Mouse (Mus musculus) forebrain, embryonic 15.5 days (tissue): ENCODE data around the gene Lrrn4cl. TPM values are rescaled to one million over a fixed set of nuclear protein-coding genes. Genes with fewer than 3 reads are reported as not detected.

Experiments used
- ATAC-seq: fragments of 200-750 bp; cut with Nextera tagmentation; replicated peaks from 2 replicates; pipeline ENCODE4 v1.8.0; 2017; ENCODE audit warnings: mild to moderate bottlenecking, moderate TSS enrichment, moderate library complexity
- H3K27ac ChIP-seq: fragments of 300-500 bp; sonication (generic); replicated peaks from 2 replicates; pipeline ENCODE4 v1.5.1; 2015; ENCODE audit warnings: mild to moderate bottlenecking, inconsistent platforms
- H3K27me3 ChIP-seq: fragments of 300-500 bp; sonication (generic); 2 replicates; pipeline ENCODE4 v1.6.1; 2015; ENCODE audit warnings: inconsistent platforms
- H3K36me3 ChIP-seq: fragments of 300-500 bp; sonication (generic); 2 replicates; pipeline ENCODE4 v1.6.1; 2015; ENCODE audit warnings: mild to moderate bottlenecking, inconsistent platforms
- H3K4me1 ChIP-seq: fragments of 300-500 bp; sonication (generic); 2 replicates; pipeline ENCODE4 v1.6.1; 2015; ENCODE audit warnings: inconsistent platforms
- H3K4me2 ChIP-seq: fragments of 300-500 bp; sonication (generic); replicated peaks from 2 replicates; pipeline ENCODE4 v1.6.1; 2015; ENCODE audit warnings: mild to moderate bottlenecking, inconsistent platforms
- H3K4me3 ChIP-seq: fragments of 300-500 bp; sonication (generic); 2 replicates; pipeline ENCODE4 v1.5.1; 2015; ENCODE audit warnings: mild to moderate bottlenecking, inconsistent platforms
- H3K9ac ChIP-seq: fragments of 300-500 bp; sonication (generic); replicated peaks from 2 replicates; pipeline ENCODE4 v1.6.1; 2015; ENCODE audit warnings: mild to moderate bottlenecking, inconsistent platforms
- H3K9me3 ChIP-seq: fragments of 300-500 bp; sonication (generic); 2 replicates; pipeline ENCODE4 v1.6.1; 2016; ENCODE audit warnings: inconsistent platforms
- WGBS: fragments of 180-500 bp; shearing (Covaris S2); methylation state at CpG from one replicate; pipeline ENCODE4 v1.1.7; 2015; ENCODE audit warnings: mixed read lengths; 5-methylcytosine and 5-hydroxymethylcytosine counted together
- polyA plus RNA-seq: library from polyadenylated mRNA; unstranded; fragments of >200 nt; fragmentation: Nextera tagmentation; extraction: Ambion mirVana; gene quantifications from 2 replicates; pipeline ENCODE4 v1.2.1, GENCODE M21; 2015

The Lrrn4cl gene
- polyA plus RNA-seq, 1 experiment from 2014 or later: 0.53 TPM

DNA sequence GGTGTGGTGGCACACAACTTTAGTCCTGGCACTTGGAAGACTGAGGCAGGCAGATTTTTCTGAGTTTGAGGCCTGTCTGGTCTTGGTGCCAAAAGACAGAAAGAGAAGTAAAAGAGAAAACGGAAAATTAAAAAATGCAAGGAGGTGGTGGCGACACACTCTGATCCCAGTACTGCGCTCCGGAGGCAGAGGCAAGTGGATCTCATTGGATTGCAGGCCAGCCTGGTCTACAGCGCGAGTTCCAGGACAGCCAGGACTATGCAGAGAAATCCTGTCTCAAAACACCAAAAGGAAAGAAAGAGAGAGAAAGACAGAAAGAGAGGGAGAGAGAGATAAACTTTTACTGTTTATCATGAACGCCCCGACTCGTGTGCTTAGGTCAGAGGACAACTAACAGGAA is 20.3 kb downstream of the Lrrn4cl start:
- peak overlapping the region; percentile 91 for H3K4me2 ChIP-seq
- peak overlapping the region; percentile 70 for H3K4me3 ChIP-seq
- peaks cover 18% of the 10 kb centered on the region for H3K4me1 ChIP-seq
- peak; percentile 53 for ATAC-seq
- H3K27ac ChIP-seq: peak overlapping the region; percentile 61
- H3K9ac ChIP-seq: peak overlapping the region; percentile 86
- 57% methylated on average over 9 of the region's 9 CpGs for WGBS
- peaks cover 27% of the 10 kb centered on the region for H3K36me3 ChIP-seq
- H3K27me3 ChIP-seq: no peaks in the 10 kb centered on the region
- no peaks in the 10 kb centered on the region for H3K9me3 ChIP-seq

DNA sequence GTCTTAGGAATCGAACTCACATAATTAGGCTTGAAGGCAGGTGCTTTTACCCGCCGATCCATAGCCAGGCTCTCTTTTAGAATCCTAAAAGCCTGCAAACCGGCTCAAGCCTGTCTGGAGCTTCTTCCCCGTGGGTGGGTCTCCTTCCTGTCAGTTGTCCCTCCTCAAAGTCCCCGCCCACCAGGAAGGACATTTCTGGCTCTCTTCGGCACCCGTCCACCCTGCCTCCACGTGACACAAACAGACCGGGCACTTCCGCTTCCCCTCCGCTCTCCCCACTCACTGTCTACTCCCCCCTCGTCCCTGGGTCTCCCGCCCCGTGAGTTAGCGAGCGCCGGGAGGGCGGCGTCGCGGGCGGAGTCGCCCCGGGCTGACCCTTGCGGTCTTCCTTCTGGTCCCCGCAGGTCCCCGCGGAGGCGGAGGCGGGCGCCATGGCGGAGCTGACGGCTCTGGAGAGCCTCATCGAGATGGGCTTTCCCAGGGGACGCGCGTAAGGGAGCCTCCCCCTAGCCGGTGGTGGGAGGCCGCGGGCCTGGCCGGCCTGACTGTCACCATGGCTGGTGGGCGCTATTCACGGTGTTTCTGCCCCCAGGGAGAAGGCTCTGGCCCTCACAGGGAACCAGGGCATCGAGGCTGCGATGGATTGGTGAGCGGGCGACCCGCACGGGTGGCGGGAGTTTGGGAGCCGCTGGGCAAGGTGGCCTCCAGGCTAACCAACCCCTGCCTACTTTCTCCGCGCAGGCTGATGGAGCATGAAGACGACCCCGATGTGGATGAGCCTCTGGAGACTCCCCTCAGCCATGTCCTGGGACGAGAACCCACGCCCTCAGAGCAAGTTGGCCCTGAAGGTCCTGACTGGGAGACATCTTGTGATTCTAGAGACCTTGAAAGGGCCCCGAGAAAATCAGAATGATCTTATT is 21.0 kb downstream of the Lrrn4cl start, which contains the start of gene Ubxn1:
Ubxn1 (plus strand) TSS at position 230 of the 920 bp plus-strand sequence.
- 1% methylated on average over 59 of the region's 59 CpGs for WGBS
- ATAC-seq: peak; percentile 97
- Histone ChIP-seq H3K9me3 (no peaks in the 10 kb centered on the region), H3K9ac (peak within 1 kb of the TSS; percentile 86), H3K4me1 (peaks cover 18% of the 10 kb centered on the region), H3K4me3 (peak within 1 kb of the TSS; percentile 70), H3K27ac (peak within 1 kb of the TSS; percentile 66), H3K4me2 (peak within 1 kb of the TSS; percentile 91), H3K36me3 (peaks cover 32% of the 10 kb centered on the region), H3K27me3 (no peaks in the 10 kb centered on the region)

DNA sequence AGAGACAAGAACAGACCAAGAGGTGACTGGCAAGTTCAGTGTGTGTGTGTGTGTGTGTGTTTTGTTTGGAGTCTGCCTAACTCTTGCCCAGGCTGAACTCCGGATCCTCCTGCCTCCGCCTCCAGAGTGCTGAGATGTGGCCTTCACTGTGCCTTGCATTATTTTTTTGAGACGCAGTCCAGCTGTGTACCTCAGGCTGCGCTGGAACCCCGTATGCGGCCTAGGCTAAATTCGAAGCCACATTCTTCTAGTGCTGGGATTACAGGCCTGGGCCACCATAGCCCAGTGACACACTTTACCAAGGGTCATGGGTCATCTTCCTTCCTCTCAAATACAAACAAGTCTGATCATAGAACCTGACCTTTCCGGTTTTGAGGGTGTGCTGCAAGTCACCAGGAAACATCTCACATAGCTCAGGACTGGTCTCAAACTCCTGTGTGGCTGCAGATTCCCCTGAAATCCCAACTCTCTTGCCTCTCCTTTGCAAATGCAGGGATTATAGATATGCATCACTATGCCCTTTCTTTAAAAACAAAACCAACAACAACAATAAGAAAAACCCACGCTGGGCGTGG is 21.8 kb downstream of the Lrrn4cl start:
- H3K4me2 ChIP-seq: peak overlapping the region; percentile 91
- WGBS: 82% methylated on average over 10 of the region's 10 CpGs
- H3K36me3 ChIP-seq: peaks cover 38% of the 10 kb centered on the region
- H3K4me1 ChIP-seq: peaks cover 18% of the 10 kb centered on the region
- no peak overlapping the region for H3K27ac ChIP-seq
- H3K9ac ChIP-seq: peak overlapping the region; percentile 86
- H3K9me3 ChIP-seq: no peaks in the 10 kb centered on the region
- ATAC-seq: no peak
- peak overlapping the region; percentile 70 for H3K4me3 ChIP-seq
- H3K27me3 ChIP-seq: no peaks in the 10 kb centered on the region

DNA sequence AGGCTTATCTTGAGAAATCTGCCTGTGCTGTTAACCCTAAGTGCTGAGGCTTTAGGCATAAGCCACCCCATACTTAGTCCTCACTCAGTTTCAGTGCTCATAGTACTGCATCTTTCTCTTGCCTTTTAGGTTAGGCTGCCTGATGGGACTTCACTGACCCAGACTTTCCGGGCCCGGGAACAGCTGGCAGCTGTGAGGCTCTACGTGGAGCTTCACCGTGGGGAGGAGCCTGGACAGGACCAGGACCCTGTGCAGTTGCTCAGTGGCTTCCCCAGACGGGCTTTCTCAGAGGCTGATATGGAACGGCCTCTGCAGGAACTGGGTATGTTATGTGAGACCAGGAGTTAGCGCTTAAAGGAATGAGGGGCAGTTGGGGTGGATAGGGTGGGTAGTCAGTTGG is 24.5 kb downstream of the Lrrn4cl start:
- peaks cover 39% of the 10 kb centered on the region for H3K36me3 ChIP-seq
- H3K4me2 ChIP-seq: no peak overlapping the region
- H3K27me3 ChIP-seq: no peaks in the 10 kb centered on the region
- H3K9ac ChIP-seq: no peak overlapping the region
- H3K27ac ChIP-seq: no peak overlapping the region
- WGBS: 97% methylated on average over 7 of the region's 7 CpGs
- no peak overlapping the region for H3K4me3 ChIP-seq
- peaks cover 26% of the 10 kb centered on the region for H3K4me1 ChIP-seq
- no peak for ATAC-seq
- H3K9me3 ChIP-seq: no peaks in the 10 kb centered on the region

DNA sequence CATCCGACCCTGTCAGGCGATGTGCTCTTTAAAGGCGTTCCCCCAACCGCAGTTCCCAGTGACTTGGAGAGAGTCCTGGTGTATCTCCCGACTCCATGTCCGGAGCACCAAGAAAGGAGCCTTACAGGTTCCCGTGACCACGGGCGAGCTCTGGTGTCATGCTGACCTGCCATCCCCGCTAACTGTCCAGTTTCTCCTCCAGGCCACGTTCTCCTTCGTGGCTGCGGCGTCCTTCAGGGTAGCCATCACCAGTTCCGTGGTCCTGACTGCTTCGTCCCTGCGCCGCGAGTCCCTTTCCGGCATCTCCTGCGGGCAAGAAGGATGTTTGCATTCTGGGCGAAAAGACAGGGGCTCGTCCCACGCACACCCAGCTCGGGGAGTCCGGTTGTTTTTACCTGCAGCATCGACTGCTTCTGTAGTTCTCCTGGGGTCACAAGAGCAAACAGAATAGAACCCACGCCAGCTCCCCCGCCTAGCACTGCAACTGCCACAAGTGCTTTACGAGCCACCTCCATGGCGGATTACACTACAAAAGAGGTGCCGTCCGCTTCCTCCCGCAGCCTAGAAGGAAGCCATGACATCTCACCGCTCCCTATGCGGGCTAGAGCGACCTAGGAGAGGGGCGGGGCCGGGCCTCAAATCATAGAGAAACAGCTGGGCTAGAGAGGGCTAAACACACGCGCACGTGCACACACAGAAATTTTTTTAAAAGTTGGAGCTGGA is 29.9 kb downstream of the Lrrn4cl start, which contains the start of gene Uqcc3:
Uqcc3 (minus strand) TSS at position 613 of the 723 bp plus-strand sequence.
- Histone ChIP-seq H3K9ac (peak within 1 kb of the TSS; percentile 83), H3K27ac (peak within 1 kb of the TSS; percentile 53), H3K36me3 (peaks cover 16% of the 10 kb centered on the region), H3K4me1 (peaks cover 12% of the 10 kb centered on the region), H3K4me2 (peak within 1 kb of the TSS; percentile 80), H3K9me3 (no peaks in the 10 kb centered on the region), H3K4me3 (peak within 1 kb of the TSS; percentile 53), H3K27me3 (no peaks in the 10 kb centered on the region)
- under 1% methylated on average over 42 of the region's 42 CpGs for WGBS
- ATAC-seq: peak; percentile 97

DNA sequence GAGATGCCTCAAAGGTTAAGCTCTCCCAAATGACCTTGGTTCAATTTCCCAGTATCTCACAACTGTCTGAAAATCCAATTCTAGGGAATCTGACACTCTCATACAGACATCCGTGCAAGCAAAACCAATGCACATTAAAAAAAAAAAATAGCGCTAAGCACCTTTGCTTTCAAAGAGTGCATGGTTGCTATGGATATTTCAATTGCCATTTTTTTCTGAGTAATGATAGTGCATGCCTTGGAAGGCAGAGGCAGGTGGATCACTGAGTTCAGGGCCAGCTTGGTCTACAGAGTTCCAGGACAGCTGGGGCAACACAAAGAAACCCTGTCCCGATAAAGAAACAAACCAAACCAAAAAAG is 30.4 kb downstream of the Lrrn4cl start:
- Histone ChIP-seq H3K36me3 (peaks cover 11% of the 10 kb centered on the region), H3K27ac (no peak overlapping the region), H3K4me2 (peak overlapping the region; percentile 80), H3K4me3 (peak overlapping the region; percentile 53), H3K9ac (peak overlapping the region; percentile 83), H3K9me3 (no peaks in the 10 kb centered on the region), H3K27me3 (no peaks in the 10 kb centered on the region), H3K4me1 (peaks cover 12% of the 10 kb centered on the region)
- peak; percentile 17; the same call in 1 of the 2 replicates for ATAC-seq
- 12% methylated on average over 3 of the region's 3 CpGs for WGBS

DNA sequence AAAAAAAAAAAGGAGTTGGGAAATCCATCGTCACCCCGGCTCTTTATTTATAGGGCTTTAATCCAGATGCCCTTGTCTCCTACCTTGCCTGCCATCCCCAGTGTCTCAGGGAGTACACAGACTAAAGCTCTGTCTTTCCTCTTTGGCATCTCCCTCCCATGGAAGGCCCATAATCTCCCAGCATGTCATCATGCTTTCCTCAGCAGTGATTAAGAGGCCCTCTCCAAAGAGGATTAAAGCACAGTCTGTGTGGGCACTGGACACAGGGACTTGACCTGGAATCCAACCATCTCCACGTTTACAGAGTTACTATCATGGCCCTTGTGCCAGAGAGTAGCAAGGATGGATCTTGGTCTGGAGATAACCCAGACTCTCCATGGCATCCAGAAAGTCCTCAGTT is 33.0 kb downstream of the Lrrn4cl start, which contains the start of the genes Lbhd1 and Gm49403:
Lbhd1 (plus strand) TSS at position 117 of the 400 bp plus-strand sequence.
Gm49403 (plus strand) TSS at position 315 of the 400 bp plus-strand sequence.
- H3K9ac ChIP-seq: no peak within 1 kb of the TSS
- H3K4me1 ChIP-seq: peaks cover 24% of the 10 kb centered on the region
- no peaks in the 10 kb centered on the region for H3K27me3 ChIP-seq
- no peak for ATAC-seq
- no peak within 1 kb of the TSS for H3K4me3 ChIP-seq
- H3K4me2 ChIP-seq: no peak within 1 kb of the TSS
- H3K27ac ChIP-seq: no peak within 1 kb of the TSS
- H3K36me3 ChIP-seq: no peaks in the 10 kb centered on the region
- WGBS: 79% methylated on average over 3 of the region's 3 CpGs
- no peaks in the 10 kb centered on the region for H3K9me3 ChIP-seq

DNA sequence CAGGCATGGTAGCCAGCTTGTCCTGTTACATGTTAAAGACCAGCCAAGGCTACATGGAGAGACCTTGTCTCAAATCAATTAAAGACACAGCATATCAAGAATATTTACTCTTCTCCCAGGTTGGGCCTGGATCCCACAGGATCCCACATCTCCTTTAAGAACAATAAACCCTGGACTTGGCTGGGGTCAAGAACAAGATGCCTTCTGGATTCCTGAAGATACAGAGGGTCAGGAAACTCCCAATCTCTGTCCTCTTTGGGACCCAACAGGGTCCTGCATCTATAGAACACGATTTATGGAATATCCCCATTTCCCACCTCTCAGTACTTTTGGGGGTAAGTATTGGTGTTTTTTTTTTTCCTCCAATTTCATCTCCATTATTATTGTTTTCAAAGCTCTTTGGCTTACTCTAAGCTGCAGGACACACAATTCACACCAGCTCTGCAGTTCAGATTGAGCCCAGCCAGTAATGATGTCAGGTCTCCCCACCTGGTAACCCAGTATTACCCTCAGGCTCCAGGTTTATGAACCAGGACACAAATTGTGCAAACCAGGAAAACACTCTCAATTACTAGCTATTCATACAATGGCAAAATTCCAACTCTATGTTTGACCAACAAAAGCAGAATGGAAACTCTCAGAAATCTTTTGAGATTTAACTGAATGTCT is 36.5 kb downstream of the Lrrn4cl start:
- no peak overlapping the region for H3K9ac ChIP-seq
- no peaks in the 10 kb centered on the region for H3K9me3 ChIP-seq
- WGBS: 56% methylated on average over 1 of the region's 1 CpGs
- peaks cover 21% of the 10 kb centered on the region for H3K4me1 ChIP-seq
- peaks cover 11% of the 10 kb centered on the region; the same call in 1 of the 2 replicates for H3K36me3 ChIP-seq
- H3K27me3 ChIP-seq: no peaks in the 10 kb centered on the region
- no peak overlapping the region for H3K4me3 ChIP-seq
- H3K4me2 ChIP-seq: peak overlapping the region; percentile 85; the same call in 1 of the 2 replicates
- ATAC-seq: no peak
- no peak overlapping the region for H3K27ac ChIP-seq

DNA sequence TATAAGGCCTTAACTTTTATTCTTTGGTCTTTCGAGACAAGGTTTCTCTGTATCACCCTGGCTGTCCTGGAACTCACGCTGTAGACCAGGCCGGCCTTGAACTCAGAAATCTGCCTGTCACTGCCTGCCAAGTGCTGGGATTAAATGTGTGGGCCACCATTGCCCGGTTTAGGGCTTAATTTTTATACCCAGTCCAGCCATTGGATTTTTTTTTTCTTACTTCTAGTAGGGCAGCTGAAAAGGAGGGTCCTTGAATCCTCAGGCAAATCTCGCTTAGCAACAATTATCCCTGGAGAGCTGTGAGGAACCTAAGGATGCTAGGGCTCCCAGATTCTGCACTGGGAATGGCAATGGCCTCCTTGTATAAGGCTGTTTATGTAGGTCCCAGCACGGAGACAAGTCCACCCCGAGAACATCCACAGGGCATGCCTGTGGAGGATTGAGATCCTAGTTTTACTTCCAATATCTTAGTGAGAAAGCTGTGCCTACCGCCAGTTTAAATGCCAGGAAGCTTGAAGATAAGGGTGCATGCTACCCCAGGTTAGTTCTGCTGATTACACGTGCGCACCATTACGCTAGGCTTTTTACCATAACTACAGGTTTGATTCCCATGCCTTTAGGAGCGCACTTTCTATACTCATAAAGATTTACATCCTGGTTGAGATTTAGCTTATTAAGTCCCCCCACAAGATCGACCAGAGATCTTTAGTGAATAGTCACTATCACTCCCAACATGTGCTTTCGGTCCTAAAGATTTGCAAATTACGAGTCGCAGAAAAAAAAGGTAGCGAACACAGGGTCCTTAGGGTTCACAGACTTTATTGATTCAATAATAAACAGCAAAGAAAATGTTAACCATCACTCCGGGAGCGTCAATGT is 37.3 kb downstream of the Lrrn4cl start:
- 13% methylated on average over 19 of the region's 19 CpGs for WGBS
- Histone ChIP-seq H3K27me3 (no peaks in the 10 kb centered on the region), H3K27ac (peak overlapping the region; percentile 91), H3K4me3 (peak overlapping the region; percentile 75), H3K9me3 (no peaks in the 10 kb centered on the region), H3K4me1 (peaks cover 26% of the 10 kb centered on the region), H3K36me3 (peaks cover 11% of the 10 kb centered on the region; the same call in 1 of the 2 replicates), H3K9ac (peak overlapping the region; percentile 76), H3K4me2 (peak overlapping the region; percentile 85)
- ATAC-seq: no peak

DNA sequence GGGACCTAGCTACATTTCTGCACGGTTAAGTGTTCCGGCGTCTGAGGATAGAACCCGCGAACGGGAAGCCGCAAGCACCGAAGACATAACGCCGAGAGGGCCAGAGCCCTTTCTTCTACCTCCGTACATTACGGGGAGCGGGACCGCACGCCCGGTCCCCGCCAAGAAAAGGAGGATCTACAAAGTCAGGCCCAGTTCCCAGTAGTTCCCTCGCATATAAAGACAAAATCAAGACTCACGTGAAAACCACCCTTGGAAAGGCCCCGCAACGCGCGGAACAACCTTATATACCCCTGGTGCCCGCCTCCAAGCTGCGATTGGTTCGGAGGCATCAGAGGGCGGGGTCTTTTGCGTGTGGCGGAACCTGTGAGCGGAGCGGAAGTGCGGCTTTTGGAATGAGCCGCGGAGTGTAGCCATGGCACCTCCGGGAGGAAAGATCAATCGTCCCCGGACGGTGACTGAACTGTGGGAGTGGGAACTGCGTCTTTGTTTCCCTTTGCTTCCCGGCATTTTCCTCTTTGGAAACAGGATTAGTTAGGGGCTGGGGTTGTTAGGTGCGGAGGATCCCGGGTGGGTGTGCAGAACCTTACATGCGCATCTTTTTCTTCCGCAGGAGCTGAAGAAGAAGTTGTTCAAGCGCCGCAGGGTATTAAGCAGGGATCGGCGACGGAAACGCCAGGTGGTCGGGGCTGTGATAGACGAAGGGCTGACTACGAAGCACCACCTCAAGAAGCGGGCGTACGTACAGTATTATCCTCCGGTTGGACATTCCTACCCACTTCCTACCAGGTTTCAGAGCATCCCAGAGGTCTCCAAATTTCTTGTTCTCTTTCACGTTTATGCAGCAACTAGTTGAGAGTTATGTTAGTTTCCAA is 38.2 kb downstream of the Lrrn4cl start, which contains the start of the genes 1810009A15Rik and Gm49416:
1810009A15Rik (plus strand) TSS at position 343 of the 875 bp plus-strand sequence.
Gm49416 (plus strand) TSS at position 416 of the 875 bp plus-strand sequence.
- under 1% methylated on average over 58 of the region's 58 CpGs for WGBS

More for the DNA sequence above, 38.2 kb downstream of the Lrrn4cl start, which contains the start of the genes 1810009A15Rik and Gm49416:
- H3K27ac ChIP-seq: peak within 1 kb of the TSS; percentile 91
- peaks cover 32% of the 10 kb centered on the region for H3K4me1 ChIP-seq
- H3K27me3 ChIP-seq: no peaks in the 10 kb centered on the region
- peaks cover 11% of the 10 kb centered on the region; the same call in 1 of the 2 replicates for H3K36me3 ChIP-seq
- peak within 1 kb of the TSS; percentile 76 for H3K9ac ChIP-seq
- peak; percentile 97 for ATAC-seq
- peak within 1 kb of the TSS; percentile 85 for H3K4me2 ChIP-seq
- H3K4me3 ChIP-seq: peak within 1 kb of the TSS; percentile 75
- H3K9me3 ChIP-seq: no peaks in the 10 kb centered on the region
